Mouse (Mus musculus) layer of hippocampus, adult 9-10 months (tissue): ENCODE data around the gene Uqcrc2.

Source experiments
- DNase-seq: peaks from one replicate; pipeline ENCODE4 v3.0.0; 2022; ENCODE audit warnings: low spot score

Uqcrc2 gene

GRCm38 (mm10) chr7:120690634-120691033, 55.7 kb downstream of the Uqcrc2 start:
- DNase-seq, result no peak

DNA sequence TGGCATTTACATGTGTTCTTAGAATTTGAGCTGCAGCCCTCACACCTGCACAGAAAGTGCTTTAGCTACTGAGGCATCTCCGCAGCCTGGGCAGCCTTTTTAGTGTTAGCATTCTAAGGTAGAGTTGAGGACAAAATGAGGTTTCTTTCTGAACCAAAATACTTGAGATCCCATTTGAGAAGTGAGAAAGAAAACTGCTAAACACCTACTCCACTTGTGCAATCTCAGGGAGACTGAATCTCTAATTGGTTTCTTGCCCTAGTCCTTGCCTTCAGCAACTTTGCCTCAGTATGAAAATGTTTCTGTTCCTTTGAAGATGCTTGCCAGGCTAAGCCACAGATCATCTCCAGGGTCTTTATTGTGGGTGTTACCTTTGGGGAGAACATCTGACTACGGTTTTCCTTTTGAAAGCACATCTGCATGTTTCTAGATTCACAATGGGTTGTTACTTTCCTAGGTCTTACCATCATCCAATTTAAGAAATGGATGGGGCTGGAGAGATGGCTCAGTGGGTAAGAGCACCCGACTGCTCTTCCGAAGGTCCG, 58.9 kb downstream of the Uqcrc2 start:
- DNase-seq, result no peak

DNA sequence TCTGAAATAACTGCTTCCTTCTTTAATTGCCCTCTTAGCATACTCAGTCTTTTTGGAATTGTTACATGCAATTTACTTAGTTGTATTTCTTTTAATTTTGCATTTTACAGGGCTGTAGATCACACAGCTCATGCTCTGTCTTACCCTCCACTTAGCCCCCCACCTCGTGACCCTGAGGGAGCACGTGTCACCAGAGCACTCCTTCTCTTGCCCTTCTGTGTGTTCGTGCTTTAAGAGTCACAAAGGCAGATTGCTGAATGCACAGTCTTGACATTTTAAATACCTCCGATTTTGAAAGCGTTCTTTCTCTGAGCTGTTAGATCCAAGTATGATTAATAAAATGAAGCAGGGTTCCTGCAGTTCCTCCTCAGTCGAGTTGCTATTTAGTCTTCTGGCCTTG, 60.2 kb downstream of the Uqcrc2 start:
- DNase-seq, result no peak

- DNase-seq, result no peak
These were observed 60.7 kb downstream of the Uqcrc2 start for GRCm38 (mm10) chr7:120695641-120696040.

DNA sequence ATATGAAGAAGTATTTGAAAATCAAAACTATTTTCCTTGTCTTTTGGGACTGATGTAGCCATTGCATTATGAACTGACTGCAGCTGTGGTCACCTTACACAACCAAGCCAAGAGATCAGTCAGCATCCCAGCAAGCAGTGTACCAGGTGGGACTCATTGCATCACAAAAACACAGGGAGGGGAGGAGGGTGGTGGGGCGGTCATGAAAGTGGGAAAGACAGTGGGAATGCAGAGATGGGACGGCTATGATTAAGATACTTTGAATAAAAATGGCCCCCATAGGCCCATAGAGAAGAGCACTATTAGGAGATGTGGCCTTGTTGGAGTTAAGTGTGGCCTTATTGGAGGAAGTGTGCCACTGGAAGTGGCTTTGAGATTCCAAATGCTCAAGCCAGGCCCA, 61.4 kb downstream of the Uqcrc2 start:
- DNase-seq, result no peak

DNA sequence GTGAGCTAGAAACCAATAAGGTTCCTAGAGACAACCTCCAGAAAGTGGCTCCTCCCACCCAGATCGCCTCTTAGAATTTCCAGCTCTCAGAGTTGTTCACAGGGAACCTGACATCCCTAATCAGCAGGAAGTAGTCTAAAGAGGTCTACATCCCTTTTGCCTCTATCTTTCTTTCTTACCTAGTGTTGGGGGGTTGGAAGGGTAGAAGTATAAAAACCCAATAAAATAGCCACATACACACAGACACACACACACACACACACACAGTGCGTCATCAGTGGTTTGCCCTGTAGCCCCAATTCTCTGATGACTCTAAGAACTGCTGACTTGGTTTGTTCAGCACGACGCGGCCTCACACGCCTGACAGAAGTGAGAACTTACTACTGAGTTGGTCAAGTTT, 64.6 kb downstream of the Uqcrc2 start:
- DNase-seq, result no peak

DNA sequence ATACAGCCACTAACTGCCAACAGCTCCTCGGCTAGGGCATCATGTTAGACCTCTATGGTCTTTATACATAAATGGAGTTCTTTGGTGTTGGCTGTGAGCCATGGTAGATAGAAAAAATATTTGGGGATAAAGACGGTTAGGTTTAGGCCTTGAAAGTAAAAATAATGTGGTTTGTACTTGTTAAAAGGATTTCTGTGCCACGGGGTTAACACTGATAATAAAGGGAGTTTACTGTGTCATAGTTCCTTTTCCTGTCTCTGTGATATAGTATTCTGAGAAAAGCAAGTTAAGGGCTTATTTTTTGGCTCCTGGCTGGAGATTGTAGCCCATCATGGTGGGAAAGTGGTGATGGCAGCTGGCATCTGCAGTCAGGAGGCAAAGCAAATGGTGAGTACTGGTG, 68.9 kb downstream of the Uqcrc2 start:
- no peak for DNase-seq
